Mouse (Mus musculus): ENCODE measurements around the gene Gal. TPM values are rescaled to one million over a fixed set of nuclear protein-coding genes. Genes with fewer than 3 reads are reported as not detected.

Gene Gal
- 10.5 and 17.0 TPM in 2 replicates for polyA plus RNA-seq (2016; fragmentation: Nextera tagmentation; extraction: Ambion mirVana)

DNA sequence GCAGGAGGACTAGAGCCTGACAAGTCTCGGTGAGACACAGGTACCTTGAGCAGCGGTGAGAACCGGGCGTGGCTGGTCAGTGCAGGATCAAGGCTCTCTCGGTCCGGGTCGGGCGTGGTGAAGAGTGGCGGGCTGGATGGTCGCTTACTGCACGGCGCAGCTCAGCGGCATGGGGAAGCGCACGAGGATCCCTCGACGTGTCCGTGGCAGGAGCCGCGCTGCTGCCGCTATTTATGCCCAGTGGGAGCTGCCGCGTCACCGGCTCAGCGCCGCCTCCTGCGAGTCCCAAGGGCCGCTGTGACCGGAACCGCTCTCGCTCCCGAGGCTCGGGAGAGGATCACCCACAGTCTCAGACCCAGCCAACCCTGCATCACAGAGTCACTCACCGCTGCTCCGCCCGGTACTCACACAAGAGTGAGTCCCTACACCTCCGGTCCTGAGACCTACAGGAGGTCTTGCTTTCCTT, at the start of gene Gal:
Gal (minus strand) TSS at position 277 of the 466 bp plus-strand sequence.
- no peaks in the 10 kb centered on the region for H3K9me3 ChIP-seq
- ATAC-seq (ENCODE audit: insufficient number of reproducible peaks, insufficient read depth, low FRiP score, low TSS enrichment) = no peak
- 4% methylated on average over 37 of the region's 37 CpGs for WGBS

DNA sequence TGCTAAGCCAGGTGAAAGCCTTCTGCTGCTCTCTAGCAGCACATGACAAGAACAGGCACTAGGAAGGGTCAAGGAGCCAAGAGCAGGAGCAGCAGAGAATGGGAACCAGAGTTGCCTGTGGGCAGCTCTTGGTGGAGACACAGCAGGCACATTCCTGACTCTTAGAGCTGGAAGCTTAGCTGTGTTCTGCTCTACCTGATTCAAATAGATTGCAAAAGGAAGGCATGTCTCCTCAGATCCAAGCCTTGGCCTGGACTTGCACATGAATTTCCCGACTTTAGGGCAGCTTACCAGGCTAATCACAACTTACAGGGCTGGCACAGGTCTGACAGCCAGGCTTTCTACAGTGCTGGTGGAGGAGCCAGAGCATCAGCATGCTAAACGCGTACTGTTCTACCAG, 45.6 kb upstream of the Gal start:
- Histone ChIP-seq H3K4me3 (no peak overlapping the region), H3K36me3 (peaks cover 95% of the 10 kb centered on the region), H3K9me3 (no peaks in the 10 kb centered on the region), H3K4me2 (replicated peaks) (no peak overlapping the region), H3K27ac (no peak overlapping the region), H3K9ac (no peak overlapping the region), H3K27me3 (no peaks in the 10 kb centered on the region), H3K4me1 (no peaks in the 10 kb centered on the region)
- 95% methylated on average over 3 of the region's 3 CpGs for WGBS
- no peak for ATAC-seq (ENCODE audit: insufficient number of reproducible peaks, insufficient read depth, low FRiP score, low TSS enrichment)

More for the DNA sequence above, at the start of gene Gal:
- Histone ChIP-seq H3K4me3 (peak within 1 kb of the TSS; percentile 31), H3K4me2 (replicated peaks) (peak within 1 kb of the TSS; percentile 59), H3K9ac (peak within 1 kb of the TSS; percentile 15), H3K27ac (no peak within 1 kb of the TSS), H3K36me3 (no peaks in the 10 kb centered on the region), H3K27me3 (peaks cover 32% of the 10 kb centered on the region), H3K4me1 (peaks cover 7% of the 10 kb centered on the region; the same call in 1 of the 2 replicates)

DNA sequence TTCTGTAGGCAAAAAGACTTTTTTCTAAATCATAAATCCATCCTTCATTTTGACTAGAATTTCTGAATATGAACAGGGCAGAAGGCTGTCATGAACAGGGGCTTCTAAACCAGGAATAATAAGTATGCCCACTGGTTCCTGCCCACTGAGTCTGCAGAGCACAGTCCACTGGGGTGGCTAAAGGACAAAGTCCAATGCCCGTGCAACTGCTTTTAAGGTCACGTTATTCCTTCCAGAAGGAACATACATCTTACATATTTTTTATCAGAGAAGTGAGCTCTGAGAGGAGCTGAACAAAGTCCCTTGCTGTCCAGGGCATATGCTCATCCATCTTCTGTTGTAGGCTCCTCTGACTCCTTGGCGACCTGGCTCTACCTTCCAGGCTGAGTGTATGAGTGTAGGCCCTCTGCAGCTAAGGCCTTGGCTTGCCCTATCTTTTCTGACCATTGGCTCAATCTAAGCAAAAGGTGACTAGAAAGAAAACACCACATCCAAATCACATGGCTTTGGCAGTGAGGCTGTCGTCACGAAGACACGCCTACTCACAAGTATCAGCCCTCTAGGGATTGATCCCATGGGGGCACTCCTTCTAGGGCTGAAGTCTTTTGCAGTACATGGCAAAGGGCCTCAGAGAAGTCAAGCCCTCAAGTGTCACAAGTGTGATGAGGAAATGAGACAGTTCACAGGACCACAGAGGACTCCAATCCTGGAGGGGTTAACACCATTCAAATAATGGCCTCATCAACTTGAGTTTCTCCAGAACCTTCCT, 44.2 kb upstream of the Gal start:
- no peaks in the 10 kb centered on the region for H3K9me3 ChIP-seq
- peaks cover 92% of the 10 kb centered on the region for H3K36me3 ChIP-seq
- ATAC-seq (ENCODE audit: insufficient number of reproducible peaks, insufficient read depth, low FRiP score, low TSS enrichment) = no peak
- H3K27me3 ChIP-seq = no peaks in the 10 kb centered on the region
- no peak overlapping the region for H3K27ac ChIP-seq
- no peak overlapping the region for H3K4me3 ChIP-seq
- 91% methylated on average over 6 of the region's 6 CpGs for WGBS
- H3K4me1 ChIP-seq = no peaks in the 10 kb centered on the region
- H3K9ac ChIP-seq = no peak overlapping the region
- H3K4me2 ChIP-seq (replicated peaks) = no peak overlapping the region

DNA sequence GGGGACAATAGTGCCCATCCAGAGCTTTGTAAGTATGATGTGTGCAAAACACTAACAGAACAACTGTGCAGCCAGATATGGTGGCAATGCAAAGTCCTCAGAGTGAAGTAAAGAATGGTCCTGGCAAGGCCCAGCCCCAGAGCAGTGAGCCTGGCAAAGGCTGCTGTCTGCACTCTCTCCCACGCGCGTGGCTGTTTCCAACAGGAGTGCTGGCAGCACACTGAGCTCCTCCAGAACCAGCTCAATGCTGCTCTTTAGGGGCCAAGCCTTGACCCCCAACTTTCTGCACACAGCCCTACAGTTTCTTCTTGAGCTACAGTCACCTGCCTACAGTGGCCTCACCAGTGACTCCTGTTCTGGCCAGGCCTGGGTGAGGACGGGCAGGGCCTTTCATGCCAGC, 43.4 kb upstream of the Gal start:
- no peaks in the 10 kb centered on the region for H3K4me1 ChIP-seq
- WGBS = 98% methylated on average over 4 of the region's 4 CpGs
- no peaks in the 10 kb centered on the region for H3K9me3 ChIP-seq
- H3K9ac ChIP-seq = no peak overlapping the region
- no peak overlapping the region for H3K4me3 ChIP-seq
- peaks cover 87% of the 10 kb centered on the region for H3K36me3 ChIP-seq
- no peak for ATAC-seq (ENCODE audit: insufficient number of reproducible peaks, insufficient read depth, low FRiP score, low TSS enrichment)
- H3K27ac ChIP-seq = no peak overlapping the region
- H3K27me3 ChIP-seq = no peaks in the 10 kb centered on the region
- no peak overlapping the region for H3K4me2 ChIP-seq (replicated peaks)

DNA sequence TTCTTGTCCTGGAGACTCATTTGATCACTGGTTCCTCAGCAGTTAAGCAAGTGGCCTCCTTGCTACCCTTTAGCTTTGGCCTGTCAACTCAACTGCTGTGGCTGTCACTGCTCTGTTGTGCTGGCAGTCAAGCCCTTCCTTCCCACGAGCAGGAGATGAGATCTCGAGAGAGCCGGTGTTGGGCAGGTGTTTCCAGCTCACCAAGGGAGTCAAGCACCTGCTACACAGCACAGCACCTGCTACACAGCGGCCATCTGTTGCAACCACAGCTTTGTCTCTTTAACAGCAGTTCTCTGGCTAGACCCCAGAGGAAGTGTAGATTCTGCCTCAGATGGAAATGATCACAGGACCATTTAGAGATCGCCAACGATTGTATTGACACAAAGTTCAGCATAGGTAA, 37.3 kb upstream of the Gal start:
- H3K4me1 ChIP-seq = 0 out of 2 replicates have a peak, but pooled peaks cover 4% of the 10 kb centered on the region
- H3K27me3 ChIP-seq = no peaks in the 10 kb centered on the region
- no peak overlapping the region for H3K27ac ChIP-seq
- no peaks in the 10 kb centered on the region for H3K9me3 ChIP-seq
- H3K9ac ChIP-seq = no peak overlapping the region
- ATAC-seq (ENCODE audit: insufficient number of reproducible peaks, insufficient read depth, low FRiP score, low TSS enrichment) = no peak
- H3K36me3 ChIP-seq = peaks cover 29% of the 10 kb centered on the region
- no peak overlapping the region for H3K4me2 ChIP-seq (replicated peaks)
- WGBS = 56% methylated on average over 6 of the region's 6 CpGs
- no peak overlapping the region for H3K4me3 ChIP-seq

DNA sequence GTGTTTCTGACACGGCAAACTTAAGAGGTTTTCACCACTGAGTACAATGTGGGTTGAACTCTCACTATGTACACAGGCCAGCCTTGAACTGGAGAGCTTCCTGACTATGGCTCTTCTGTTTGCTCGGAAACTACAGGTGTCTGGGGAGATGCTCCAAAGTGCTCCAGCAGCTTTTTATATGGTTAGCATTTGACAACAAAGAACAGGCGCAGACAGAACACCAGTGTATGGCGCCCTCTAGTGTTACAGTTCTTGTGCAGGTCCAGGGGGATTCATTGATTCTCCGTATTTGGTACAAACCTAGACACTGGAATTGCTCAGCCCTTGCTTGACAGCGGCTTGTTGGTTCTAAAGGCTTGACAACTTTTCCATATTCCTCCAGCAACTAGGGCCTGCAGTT, 36.8 kb upstream of the Gal start:
- Histone ChIP-seq H3K4me2 (replicated peaks) (no peak overlapping the region), H3K36me3 (peaks cover 26% of the 10 kb centered on the region), H3K9ac (no peak overlapping the region), H3K4me3 (no peak overlapping the region), H3K27me3 (no peaks in the 10 kb centered on the region), H3K27ac (no peak overlapping the region), H3K9me3 (no peaks in the 10 kb centered on the region), H3K4me1 (0 out of 2 replicates have a peak, but pooled peaks cover 4% of the 10 kb centered on the region)
- WGBS = 26% methylated on average over 6 of the region's 6 CpGs
- peak; percentile 25; the same call in 1 of the 2 replicates for ATAC-seq (ENCODE audit: insufficient number of reproducible peaks, insufficient read depth, low FRiP score, low TSS enrichment)

DNA sequence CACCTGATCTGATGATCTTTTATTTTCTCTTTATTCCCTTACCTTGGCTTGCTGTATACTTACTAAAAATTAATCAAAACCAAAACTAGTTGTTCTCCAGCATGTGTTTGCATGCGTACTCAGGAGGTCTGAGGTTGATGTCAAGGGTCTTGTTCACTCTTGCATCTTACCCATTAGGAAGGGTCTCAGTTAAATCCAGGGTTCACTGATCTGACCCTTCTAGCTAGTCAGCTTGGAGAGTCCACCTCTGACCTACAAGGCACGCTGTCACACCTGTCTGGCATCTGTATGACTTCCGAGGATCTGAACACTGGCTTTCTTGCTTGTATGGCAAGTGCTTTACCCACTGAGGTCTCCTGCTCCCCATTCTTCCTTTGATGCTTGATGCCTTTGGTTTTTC, 36.4 kb upstream of the Gal start:
- H3K27ac ChIP-seq = no peak overlapping the region
- H3K4me1 ChIP-seq = 0 out of 2 replicates have a peak, but pooled peaks cover 4% of the 10 kb centered on the region
- 89% methylated on average over 3 of the region's 3 CpGs for WGBS
- peaks cover 21% of the 10 kb centered on the region for H3K36me3 ChIP-seq
- no peak overlapping the region for H3K4me3 ChIP-seq
- H3K4me2 ChIP-seq (replicated peaks) = no peak overlapping the region
- H3K27me3 ChIP-seq = no peaks in the 10 kb centered on the region
- no peak overlapping the region for H3K9ac ChIP-seq
- H3K9me3 ChIP-seq = no peaks in the 10 kb centered on the region
- ATAC-seq (ENCODE audit: insufficient number of reproducible peaks, insufficient read depth, low FRiP score, low TSS enrichment) = no peak

DNA sequence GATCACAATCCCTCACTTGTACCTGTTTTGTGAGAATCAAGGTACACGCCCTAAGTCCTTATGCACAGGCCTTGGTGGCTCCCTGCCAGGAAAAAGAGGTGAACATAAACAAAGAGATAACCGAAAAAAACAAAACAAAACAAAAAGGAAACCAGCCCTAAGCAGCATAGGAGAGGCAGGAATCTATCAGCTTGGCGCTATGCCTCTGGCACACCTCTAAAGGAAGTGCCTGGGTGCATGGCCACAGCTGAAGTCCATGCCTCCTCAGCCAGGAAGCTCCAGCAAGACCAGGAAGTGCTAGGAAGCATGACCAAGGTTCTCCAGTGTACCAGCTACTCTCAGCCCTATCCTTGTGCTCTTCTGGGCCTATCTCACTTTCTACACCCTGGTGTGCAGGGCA, 34.9 kb upstream of the Gal start:
- Histone ChIP-seq H3K9me3 (no peaks in the 10 kb centered on the region), H3K9ac (0 out of 2 replicates have a peak overlapping the region, but pooled peaks have one; percentile 2), H3K4me3 (no peak overlapping the region), H3K27me3 (no peaks in the 10 kb centered on the region), H3K4me2 (replicated peaks) (no peak overlapping the region), H3K4me1 (0 out of 2 replicates have a peak, but pooled peaks cover 4% of the 10 kb centered on the region), H3K27ac (no peak overlapping the region), H3K36me3 (peaks cover 8% of the 10 kb centered on the region)
- no peak for ATAC-seq (ENCODE audit: insufficient number of reproducible peaks, insufficient read depth, low FRiP score, low TSS enrichment)
- 78% methylated on average over 3 of the region's 3 CpGs for WGBS

DNA sequence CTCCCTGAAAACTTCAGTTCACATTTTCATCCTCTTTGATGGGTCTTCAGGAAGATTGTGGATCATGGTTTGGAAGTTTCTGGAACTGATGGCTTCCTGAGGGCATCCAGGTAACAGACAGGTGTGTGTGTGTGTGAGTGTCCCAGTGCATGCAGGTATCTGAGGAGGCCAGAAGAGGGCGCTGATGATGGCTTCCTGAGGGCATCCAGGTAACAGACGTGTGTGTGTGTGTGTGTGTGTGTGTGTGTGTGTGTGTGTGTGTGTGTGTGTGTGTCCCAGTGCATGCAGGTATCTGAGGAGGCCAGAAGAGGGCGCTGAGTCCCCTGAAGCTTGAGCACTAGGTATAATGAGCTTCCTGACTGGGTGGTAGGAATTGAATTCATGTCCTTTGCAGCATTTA, 33.0 kb upstream of the Gal start:
- no peaks in the 10 kb centered on the region for H3K36me3 ChIP-seq
- WGBS = 64% methylated on average over 3 of the region's 3 CpGs

DNA sequence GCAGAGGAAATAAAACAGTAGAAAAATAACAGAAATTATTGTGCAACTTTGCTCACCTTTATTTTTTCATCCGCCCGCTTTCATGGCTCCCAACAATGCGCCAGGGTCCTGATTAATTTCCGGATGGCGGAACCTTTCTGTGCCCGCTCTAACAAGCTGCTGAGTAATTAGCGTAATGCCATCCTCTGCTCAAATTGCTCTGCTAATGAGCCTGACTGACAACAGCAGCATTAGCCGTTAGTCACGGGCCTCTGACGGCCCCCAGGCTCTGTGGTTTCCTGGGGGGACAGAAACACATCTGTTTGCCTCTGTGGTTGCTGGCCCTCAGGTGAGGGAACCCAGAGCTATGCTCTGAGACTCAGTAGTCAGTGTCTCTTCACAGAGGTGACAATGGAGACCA, 26.7 kb upstream of the Gal start:
- no peak for ATAC-seq (ENCODE audit: insufficient number of reproducible peaks, insufficient read depth, low FRiP score, low TSS enrichment)

More for the DNA sequence above, 33.0 kb upstream of the Gal start:
- H3K27me3 ChIP-seq = no peaks in the 10 kb centered on the region
- no peak overlapping the region for H3K4me2 ChIP-seq (replicated peaks)
- no peak overlapping the region for H3K27ac ChIP-seq
- H3K4me1 ChIP-seq = 0 out of 2 replicates have a peak, but pooled peaks cover 4% of the 10 kb centered on the region
- H3K9ac ChIP-seq = no peak overlapping the region
- no peak for ATAC-seq (ENCODE audit: insufficient number of reproducible peaks, insufficient read depth, low FRiP score, low TSS enrichment)
- no peaks in the 10 kb centered on the region for H3K9me3 ChIP-seq
- no peak overlapping the region for H3K4me3 ChIP-seq

DNA sequence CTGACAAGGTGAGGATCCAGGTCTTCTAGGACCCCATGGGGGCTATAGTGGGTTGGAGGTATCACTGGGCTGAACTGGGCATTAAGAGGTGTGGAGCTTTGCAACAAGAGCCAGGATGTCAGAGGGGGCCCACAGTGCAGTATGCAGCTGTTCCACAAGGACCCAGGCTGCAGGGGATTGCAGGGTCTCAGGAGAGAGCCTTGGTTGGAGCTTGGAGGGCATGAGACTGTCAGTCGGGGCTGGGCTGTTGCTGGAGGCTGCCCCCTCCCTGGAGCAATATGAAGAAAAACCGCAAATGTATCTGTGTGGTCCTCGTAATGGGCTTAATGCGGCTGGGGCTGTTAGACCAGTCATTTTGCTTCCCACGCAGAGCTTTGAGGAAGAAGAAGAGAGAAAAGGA, 26.3 kb upstream of the Gal start:
- no peaks in the 10 kb centered on the region for H3K27me3 ChIP-seq
- H3K9me3 ChIP-seq = no peaks in the 10 kb centered on the region
- H3K36me3 ChIP-seq = no peaks in the 10 kb centered on the region
- H3K4me3 ChIP-seq = no peak overlapping the region
- H3K9ac ChIP-seq = no peak overlapping the region
- no peak overlapping the region for H3K27ac ChIP-seq
- WGBS = 37% methylated on average over 5 of the region's 5 CpGs
- no peak overlapping the region for H3K4me2 ChIP-seq (replicated peaks)
- 0 out of 2 replicates have a peak, but pooled peaks have one; percentile 30 for ATAC-seq (ENCODE audit: insufficient number of reproducible peaks, insufficient read depth, low FRiP score, low TSS enrichment)
- H3K4me1 ChIP-seq = no peaks in the 10 kb centered on the region

More for the DNA sequence above, 26.7 kb upstream of the Gal start:
- WGBS = 31% methylated on average over 10 of the region's 10 CpGs
- Histone ChIP-seq H3K9ac (no peak overlapping the region), H3K27me3 (no peaks in the 10 kb centered on the region), H3K4me3 (no peak overlapping the region), H3K4me1 (no peaks in the 10 kb centered on the region), H3K9me3 (no peaks in the 10 kb centered on the region), H3K27ac (no peak overlapping the region), H3K36me3 (no peaks in the 10 kb centered on the region), H3K4me2 (replicated peaks) (no peak overlapping the region)

DNA sequence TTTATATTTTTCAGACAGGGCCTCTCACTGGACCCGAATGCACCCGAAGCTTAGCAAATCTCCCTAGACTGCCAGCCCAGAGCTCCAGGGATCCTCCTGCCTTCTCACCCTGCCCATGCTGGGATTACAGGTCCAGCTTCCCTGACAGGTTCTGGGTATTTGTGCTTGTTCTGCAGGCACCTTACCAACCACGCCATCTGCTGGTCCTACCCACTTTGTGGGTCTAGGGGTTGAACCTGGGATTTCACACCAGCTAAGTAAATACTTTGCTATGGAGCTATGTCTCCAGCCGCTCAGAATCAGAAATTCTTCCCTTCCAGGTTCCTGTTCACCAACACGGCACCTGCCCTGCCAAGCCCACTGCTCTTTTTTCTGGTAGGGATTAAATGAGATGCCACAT, 23.6 kb upstream of the Gal start:
- H3K9me3 ChIP-seq = no peaks in the 10 kb centered on the region
- H3K4me2 ChIP-seq (replicated peaks) = no peak overlapping the region
- peaks cover 9% of the 10 kb centered on the region; the same call in 1 of the 2 replicates for H3K4me1 ChIP-seq
- H3K27ac ChIP-seq = no peak overlapping the region
- H3K4me3 ChIP-seq = no peak overlapping the region
- no peak for ATAC-seq (ENCODE audit: insufficient number of reproducible peaks, insufficient read depth, low FRiP score, low TSS enrichment)
- 71% methylated on average over 5 of the region's 5 CpGs for WGBS
- H3K9ac ChIP-seq = no peak overlapping the region
- H3K27me3 ChIP-seq = no peaks in the 10 kb centered on the region
- H3K36me3 ChIP-seq = no peaks in the 10 kb centered on the region

All from embryonic facial prominence, embryonic 12.5 days (tissue).